Mouse (Mus musculus) heart, adult 2 months (tissue): Measurements from ENCODE around the gene Lsm12. TPM values are rescaled to one million over a fixed set of nuclear protein-coding genes. Genes with fewer than 3 reads are reported as not detected.

Experiments used
- DNase-seq, 2 experiments: peaks; one replicate each; pipeline ENCODE4 v3.0.0; 2021
- H3K27ac ChIP-seq: fragments of 200-600 bp; 2 replicates; pipeline ENCODE4 v1.8.1; 2022
- H3K27me3 ChIP-seq: fragments of 200-500 bp; 2 replicates; pipeline ENCODE4 v1.6.1; 2012; ENCODE audit warnings: mild to moderate bottlenecking, low read length, inconsistent platforms, mixed read lengths; ENCODE audit not compliant: control insufficient read depth, insufficient read depth
- H3K36me3 ChIP-seq: fragments of 200-500 bp; 2 replicates; pipeline ENCODE4 v1.6.1; 2012; ENCODE audit warnings: low read length, inconsistent platforms; ENCODE audit not compliant: control insufficient read depth, insufficient read depth
- H3K4me1 ChIP-seq: fragments of 200-500 bp; 2 replicates; pipeline ENCODE4 v1.6.1; 2011; ENCODE audit warnings: low read length; ENCODE audit not compliant: control insufficient read depth, insufficient read depth
- H3K4me3 ChIP-seq: fragments of 200-600 bp; 2 replicates; pipeline ENCODE4 v1.8.1; 2022
- H3K79me2 ChIP-seq: fragments of 200-500 bp; replicated peaks from 2 replicates; pipeline ENCODE4 v1.6.1; 2012; ENCODE audit warnings: mild to moderate bottlenecking, inconsistent platforms, low read length, moderate library complexity, mixed read lengths; ENCODE audit not compliant: control insufficient read depth, insufficient read depth
- H3K9ac ChIP-seq: fragments of 200-500 bp; 2 replicates; pipeline ENCODE4 v1.6.1; 2012; ENCODE audit warnings: low read depth, mild to moderate bottlenecking, control low read depth, inconsistent platforms, low read length, mixed read lengths
- CTCF ChIP-seq: fragments of 200-600 bp; IDR thresholded peaks from 2 replicates; pipeline ENCODE4 v1.8.1; 2022; ENCODE audit warnings: antibody characterized with exemption, mild to moderate bottlenecking, moderate library complexity
- EP300 ChIP-seq: fragments of 200-500 bp; IDR thresholded peaks from 2 replicates; pipeline ENCODE4 v1.6.1; 2011; ENCODE audit warnings: low read depth, low read length, control low read depth; ENCODE audit not compliant: insufficient read depth
- POLR2A ChIP-seq: fragments of 200-500 bp; IDR thresholded peaks from 2 replicates; pipeline ENCODE4 v1.6.1; 2011; ENCODE audit warnings: mild to moderate bottlenecking, low read depth, low read length, control low read depth; ENCODE audit not compliant: insufficient read depth
- WGBS: fragments of 180-500 bp; shearing (Covaris S2); methylation state at CpG from one replicate; pipeline ENCODE4 v1.1.7; 2018; 5-methylcytosine and 5-hydroxymethylcytosine counted together
- intact Hi-C: fragments of 180-260 bp; cut with DNase I; formaldehyde crosslinking; loops from one replicate; pipeline ENCODE4 v1.15.1; 2025
- polyA plus RNA-seq: library from polyadenylated mRNA; depleted of rRNA; stranded (reverse); fragments of >200 nt; gene quantifications from 2 replicates; pipeline ENCODE4 v1.2.3, GENCODE M21; 2012
- total RNA-seq, 2 experiments: library from RNA; stranded (reverse); gene quantifications; 2 replicates each; pipeline ENCODE4 v1.2.3; 2021

The Lsm12 gene
- total and polyA plus RNA-seq, 3 experiments: 32.5 to 50.2 (median 49.4) TPM

DNA sequence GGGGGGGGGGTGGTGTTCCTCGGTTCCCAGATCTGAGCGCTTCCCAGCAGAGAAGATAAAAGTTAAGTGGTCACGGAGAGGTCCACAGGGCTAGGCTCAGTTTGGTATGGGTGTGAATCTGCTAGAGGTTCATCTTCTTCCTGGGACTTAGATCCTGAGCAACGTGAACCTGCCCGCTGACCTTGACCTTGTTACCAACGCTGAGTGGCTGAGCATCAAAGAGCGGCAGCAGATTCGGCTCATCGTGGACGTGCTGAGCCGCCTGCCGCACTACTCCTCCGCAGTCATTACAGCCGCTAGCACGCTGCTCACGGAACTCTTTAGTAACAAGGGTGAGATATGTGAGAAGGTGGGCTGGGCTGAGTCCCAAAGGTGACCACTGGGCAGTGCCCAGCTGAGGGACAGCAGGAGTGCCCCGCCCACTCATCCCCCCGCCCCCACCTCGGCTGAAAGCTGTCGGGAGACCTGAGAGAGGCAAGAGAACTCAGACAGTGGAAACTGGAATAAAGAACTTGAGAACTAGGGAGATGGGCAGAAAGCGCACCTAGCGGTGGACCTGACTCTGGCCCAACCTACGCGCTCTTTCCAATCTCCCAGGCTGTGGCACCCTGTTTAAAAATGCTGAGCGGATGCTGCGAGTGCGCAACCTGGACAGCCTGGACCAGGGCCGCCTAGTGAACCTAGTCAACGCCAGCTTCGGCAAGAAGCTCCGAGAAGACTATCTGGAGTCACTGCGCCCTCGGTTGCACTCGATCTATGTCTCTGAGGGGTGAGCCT is 37.7 kb downstream of the Lsm12 start:
- Histone ChIP-seq H3K27ac (no peak overlapping the region), H3K36me3 (no peaks in the 10 kb centered on the region), H3K79me2 (no peaks in the 10 kb centered on the region), H3K27me3 (peaks cover 21% of the 10 kb centered on the region), H3K9ac (no peak overlapping the region), H3K4me3 (no peak overlapping the region), H3K4me1 (no peaks in the 10 kb centered on the region)
- no peak for DNase-seq
- WGBS: 14% methylated on average over 34 of the region's 34 CpGs
- TF ChIP-seq CTCF (no peak), POLR2A (no peak), EP300 (no peak)
- intact Hi-C loops: no loop called here

DNA sequence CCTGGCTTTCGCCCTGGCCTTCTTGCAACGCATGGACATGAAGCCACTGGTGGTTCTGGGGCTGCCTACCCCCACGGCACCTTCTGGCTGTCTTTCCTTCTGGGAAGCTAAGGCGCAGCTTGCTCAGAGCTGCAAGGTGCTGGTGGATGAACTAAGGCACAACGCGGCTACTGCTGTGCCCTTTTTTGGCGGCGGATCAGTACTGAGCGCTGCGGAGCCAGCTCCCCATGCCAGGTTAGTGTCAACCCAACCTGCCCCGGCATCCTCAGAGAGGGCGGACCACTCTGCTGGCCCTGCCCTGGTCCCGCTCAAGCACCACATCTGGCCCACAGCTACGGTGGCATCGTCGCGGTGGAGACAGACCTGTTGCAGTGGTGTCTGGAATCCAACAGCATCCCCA is 38.6 kb downstream of the Lsm12 start:
- no peak overlapping the region for H3K9ac ChIP-seq
- no peaks in the 10 kb centered on the region for H3K4me1 ChIP-seq
- no peak for DNase-seq
- H3K27me3 ChIP-seq: peaks cover 21% of the 10 kb centered on the region
- no peaks in the 10 kb centered on the region for H3K79me2 ChIP-seq
- no peak overlapping the region for H3K27ac ChIP-seq
- H3K36me3 ChIP-seq: no peaks in the 10 kb centered on the region
- TF ChIP-seq POLR2A: no peak
- TF ChIP-seq CTCF: no peak
- TF ChIP-seq EP300: no peak
- H3K4me3 ChIP-seq: no peak overlapping the region
- WGBS: 13% methylated on average over 17 of the region's 17 CpGs
- intact Hi-C loops: no loop called here

GRCm38 (mm10) chr11:102146005-102146404 is 39.1 kb downstream of the Lsm12 start:
- Histone ChIP-seq H3K9ac (no peak overlapping the region), H3K27ac (no peak overlapping the region), H3K27me3 (peaks cover 21% of the 10 kb centered on the region), H3K4me1 (no peaks in the 10 kb centered on the region), H3K36me3 (no peaks in the 10 kb centered on the region), H3K79me2 (no peaks in the 10 kb centered on the region), H3K4me3 (no peak overlapping the region)
- TF ChIP-seq POLR2A (no peak), CTCF (no peak), EP300 (no peak)
- intact Hi-C loops: no loop called here
- DNase-seq: no peak
- 5% methylated on average over 16 of the region's 16 CpGs for WGBS

GRCm38 (mm10) chr11:102145471-102146001 is 39.6 kb downstream of the Lsm12 start, which contains the start of gene Nags:
Gene Nags, plus strand, starts transcription at chr11:102145513.
- H3K9ac ChIP-seq: peak within 1 kb of the TSS; percentile 9; the same call in 1 of the 2 replicates
- H3K4me3 ChIP-seq: peak within 1 kb of the TSS; percentile 14; the same call in 1 of the 2 replicates
- H3K27me3 ChIP-seq: peaks cover 21% of the 10 kb centered on the region

DNA sequence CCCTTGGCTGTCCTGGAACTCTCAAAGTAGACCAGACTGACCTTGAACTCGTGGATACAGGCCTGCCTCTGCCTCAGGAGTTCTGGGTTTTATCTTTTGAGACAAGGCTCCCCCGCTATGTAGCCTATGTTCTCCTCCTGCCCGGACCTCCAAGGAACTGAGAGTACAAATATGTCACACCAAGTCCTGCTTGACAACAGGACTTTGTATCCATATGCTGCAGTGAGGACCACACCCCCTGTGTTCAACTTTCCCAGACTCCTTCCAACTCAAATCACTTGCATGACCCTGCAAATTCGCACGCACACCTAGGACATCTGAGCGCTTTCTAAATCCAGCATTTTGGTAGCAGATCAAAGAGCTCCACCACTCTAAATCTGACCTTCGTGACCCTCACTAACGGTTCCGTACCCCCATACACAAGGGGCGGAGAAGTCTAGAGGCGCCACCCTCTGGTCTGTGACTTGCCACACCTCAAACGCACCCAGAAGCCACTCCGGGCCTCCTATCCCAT is 40.1 kb downstream of the Lsm12 start:
- 35% methylated on average over 13 of the region's 13 CpGs for WGBS
- no peaks in the 10 kb centered on the region for H3K79me2 ChIP-seq
- H3K36me3 ChIP-seq: no peaks in the 10 kb centered on the region
- H3K4me1 ChIP-seq: no peaks in the 10 kb centered on the region
- no peak overlapping the region for H3K9ac ChIP-seq
- DNase-seq: no peak
- H3K4me3 ChIP-seq: no peak overlapping the region
- peaks cover 21% of the 10 kb centered on the region for H3K27me3 ChIP-seq
- TF ChIP-seq POLR2A: no peak
- no peak for TF ChIP-seq EP300
- no peak for TF ChIP-seq CTCF
- H3K27ac ChIP-seq: no peak overlapping the region
- intact Hi-C loops: no loop called here

More at GRCm38 (mm10) chr11:102145471-102146001, 39.6 kb downstream of the Lsm12 start, which contains the start of gene Nags:
- H3K79me2 ChIP-seq: no peaks in the 10 kb centered on the region
- no peaks in the 10 kb centered on the region for H3K4me1 ChIP-seq
- no peaks in the 10 kb centered on the region for H3K36me3 ChIP-seq
- DNase-seq: no peak
- TF ChIP-seq CTCF: no peak
- no peak for TF ChIP-seq EP300
- TF ChIP-seq POLR2A: no peak
- WGBS: 4% methylated on average over 50 of the region's 50 CpGs
- H3K27ac ChIP-seq: no peak within 1 kb of the TSS
- intact Hi-C loops: no loop called here

DNA sequence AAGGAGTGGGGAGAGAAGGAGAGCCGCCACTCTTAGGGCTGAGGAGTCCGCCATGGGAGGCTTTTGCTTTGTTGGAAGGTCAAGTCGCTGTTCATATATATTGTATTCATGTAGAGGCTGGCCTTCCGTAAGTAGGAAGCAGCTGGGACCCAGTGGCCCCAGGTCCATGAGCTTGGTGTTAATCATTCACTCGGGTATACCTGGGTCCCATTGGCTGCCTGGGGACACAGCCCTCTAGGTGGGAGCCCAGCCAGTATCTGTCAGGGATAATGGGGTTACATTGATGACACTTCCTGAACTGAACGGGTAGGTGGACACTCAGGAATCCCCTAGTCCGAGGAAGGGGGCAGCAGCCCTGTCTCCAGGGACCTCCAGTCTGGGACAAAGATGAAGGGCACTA is 42.7 kb downstream of the Lsm12 start:
- H3K9ac ChIP-seq: no peak overlapping the region
- H3K4me3 ChIP-seq: no peak overlapping the region
- no peaks in the 10 kb centered on the region for H3K36me3 ChIP-seq
- 69% methylated on average over 7 of the region's 7 CpGs for WGBS
- no peaks in the 10 kb centered on the region for H3K4me1 ChIP-seq
- TF ChIP-seq CTCF (no peak), EP300 (no peak), POLR2A (no peak)
- H3K27me3 ChIP-seq: peaks cover 17% of the 10 kb centered on the region
- no peaks in the 10 kb centered on the region for H3K79me2 ChIP-seq
- H3K27ac ChIP-seq: no peak overlapping the region
- intact Hi-C loops: no loop called here
- no peak for DNase-seq
